Mouse (Mus musculus) heart, postnatal 0 days (tissue): ENCODE measurements around the gene Stim1. TPM values are rescaled to one million over a fixed set of nuclear protein-coding genes. Genes with fewer than 3 reads are reported as not detected.

ENCODE experiments used
- ATAC-seq: fragments of 200-750 bp; cut with Nextera tagmentation; 2 replicates; pipeline ENCODE4 v1.8.0; 2017; ENCODE audit warnings: low read depth, moderate number of reproducible peaks, moderate library complexity; ENCODE audit not compliant: insufficient read depth
- DNase-seq: peaks from one replicate; pipeline ENCODE4 v3.0.0-alpha.2; 2016; ENCODE audit warnings: low spot score
- H3K27ac ChIP-seq: fragments of 300-500 bp; sonication (generic); 2 replicates; pipeline ENCODE4 v1.5.1; 2014; ENCODE audit warnings: low read depth, mild to moderate bottlenecking
- H3K27me3 ChIP-seq: fragments of 300-500 bp; sonication (generic); 2 replicates; pipeline ENCODE4 v1.6.1; 2014; ENCODE audit warnings: low read length, mixed read lengths; ENCODE audit not compliant: control insufficient read depth, insufficient read depth
- H3K36me3 ChIP-seq: fragments of 300-500 bp; sonication (generic); replicated peaks from 2 replicates; pipeline ENCODE4 v1.6.1; 2014; ENCODE audit warnings: low read length, mixed read lengths; ENCODE audit not compliant: control insufficient read depth, insufficient read depth
- H3K4me1 ChIP-seq: fragments of 300-500 bp; sonication (generic); 2 replicates; pipeline ENCODE4 v1.6.1; 2014; ENCODE audit warnings: antibody characterized with exemption; ENCODE audit not compliant: control insufficient read depth, insufficient read depth
- H3K4me2 ChIP-seq: fragments of 300-500 bp; sonication (generic); 2 replicates; pipeline ENCODE4 v1.6.1; 2014; ENCODE audit warnings: low read depth, mild to moderate bottlenecking, low read length, moderate library complexity
- H3K4me3 ChIP-seq: fragments of 300-500 bp; sonication (generic); 2 replicates; pipeline ENCODE4 v1.5.1; 2014; ENCODE audit warnings: low read depth, low read length
- H3K9ac ChIP-seq: fragments of 300-500 bp; sonication (generic); replicated peaks from 2 replicates; pipeline ENCODE4 v1.6.1; 2014; ENCODE audit warnings: low read depth, low read length, mixed read lengths
- H3K9me3 ChIP-seq: fragments of 300-500 bp; sonication (generic); replicated peaks from 2 replicates; pipeline ENCODE4 v1.6.1; 2016; ENCODE audit warnings: low read length; ENCODE audit not compliant: control insufficient read depth
- CTCF ChIP-seq: IDR thresholded peaks from 2 replicates; pipeline ENCODE4 v1.5.1; 2016; ENCODE audit warnings: antibody characterized with exemption, control low read depth, low read depth
- EP300 ChIP-seq: IDR thresholded peaks from 2 replicates; pipeline ENCODE4 v1.6.1; 2016; ENCODE audit warnings: antibody characterized with exemption, low read depth
- whole genome bisulfite sequencing: fragments of 180-500 bp; shearing (Covaris S2); extraction: QIAGEN DNeasy Blood & Tissue Kit; methylation state at CpG from one replicate; pipeline ENCODE4 v1.1.7; 2014; 5-methylcytosine and 5-hydroxymethylcytosine counted together
- polyA plus RNA-seq: library from polyadenylated mRNA; unstranded; fragments of >200 nt; fragmentation: Nextera tagmentation; extraction: Ambion mirVana; gene quantifications from 2 replicates; pipeline ENCODE4 v1.2.1, GENCODE M21; 2015
- total RNA-seq: library from RNA; depleted of rRNA; stranded (reverse); fragments of >200 nt; gene quantifications from 2 replicates; pipeline ENCODE4 v1.2.3, GENCODE M21; 2014; ENCODE audit warnings: low replicate concordance

The Stim1 gene
- total and polyA plus RNA-seq, 2 experiments from 2014 or later, result 11.4 to 59.0 TPM

DNA sequence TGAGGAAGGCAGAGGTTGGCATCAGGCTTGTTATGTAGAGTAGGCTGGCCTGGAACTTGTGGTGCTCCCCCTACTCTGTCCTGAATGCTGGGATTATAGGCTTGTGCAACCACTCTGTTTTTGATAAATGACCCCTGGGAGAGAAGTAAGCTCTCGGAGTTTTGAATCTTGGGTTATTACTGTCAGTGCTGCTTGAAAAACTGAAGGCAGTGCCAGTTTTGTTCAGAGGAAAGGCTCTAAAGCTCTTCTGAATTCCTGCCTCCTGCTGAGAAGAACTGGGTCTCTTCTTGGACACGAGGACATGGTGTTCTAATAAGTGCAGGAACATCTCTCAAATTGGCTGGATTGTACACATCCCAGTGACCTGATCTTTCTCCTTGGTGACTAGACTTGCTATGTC lies 81.1 kb downstream of the Stim1 start:
- no peaks in the 10 kb centered on the region for H3K36me3 ChIP-seq
- no peaks in the 10 kb centered on the region for H3K9me3 ChIP-seq
- no peak overlapping the region for H3K4me3 ChIP-seq
- TF ChIP-seq EP300, result no peak
- no peak for TF ChIP-seq CTCF
- no peak overlapping the region for H3K4me2 ChIP-seq
- no peak overlapping the region for H3K27ac ChIP-seq
- DNase-seq (no peak), ATAC-seq (no peak)
- 67% methylated on average over 2 of the region's 2 CpGs for WGBS
- no peaks in the 10 kb centered on the region for H3K27me3 ChIP-seq
- no peak overlapping the region for H3K9ac ChIP-seq
- H3K4me1 ChIP-seq, result no peaks in the 10 kb centered on the region

GRCm38 (mm10) chr7:102349236-102349635 lies 81.6 kb downstream of the Stim1 start:
- TF ChIP-seq EP300 (no peak), CTCF (no peak)
- no peaks in the 10 kb centered on the region for H3K27me3 ChIP-seq
- H3K27ac ChIP-seq, result no peak overlapping the region
- ATAC-seq (no peak), DNase-seq (no peak)
- no peaks in the 10 kb centered on the region for H3K9me3 ChIP-seq
- WGBS, result 62% methylated on average over 5 of the region's 5 CpGs
- H3K36me3 ChIP-seq, result no peaks in the 10 kb centered on the region
- H3K4me2 ChIP-seq, result no peak overlapping the region
- no peak overlapping the region for H3K4me3 ChIP-seq
- H3K9ac ChIP-seq, result no peak overlapping the region
- no peaks in the 10 kb centered on the region for H3K4me1 ChIP-seq

DNA sequence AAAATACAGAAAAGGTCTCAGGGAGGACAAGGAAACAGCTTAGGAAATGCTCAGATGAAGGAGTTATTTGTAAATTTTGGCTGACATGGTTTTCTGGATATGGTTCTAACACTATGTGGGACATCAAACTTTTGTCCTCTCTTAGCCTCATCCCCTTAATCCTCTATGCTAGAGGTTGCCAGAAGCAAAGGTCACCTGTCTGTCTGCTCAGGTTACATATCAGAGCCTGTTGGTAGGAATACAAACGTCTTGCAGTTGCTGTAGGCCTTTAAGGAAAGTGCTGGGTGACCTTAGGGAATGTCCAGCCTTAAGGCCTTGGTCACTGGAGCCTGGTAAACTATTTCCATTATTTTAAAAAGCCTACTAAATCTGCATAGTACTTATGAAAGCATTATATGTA lies 85.8 kb downstream of the Stim1 start:
- Histone ChIP-seq H3K4me1 (no peaks in the 10 kb centered on the region), H3K36me3 (no peaks in the 10 kb centered on the region), H3K4me2 (no peak overlapping the region), H3K4me3 (no peak overlapping the region), H3K27ac (no peak overlapping the region), H3K27me3 (no peaks in the 10 kb centered on the region), H3K9me3 (no peaks in the 10 kb centered on the region), H3K9ac (no peak overlapping the region)
- 44% methylated on average over 1 of the region's 1 CpGs for whole genome bisulfite sequencing
- TF ChIP-seq EP300 (no peak), CTCF (no peak)
- no peak for ATAC-seq
- DNase-seq, result no peak

- no peaks in the 10 kb centered on the region for H3K27me3 ChIP-seq
- no peak overlapping the region for H3K4me3 ChIP-seq
- TF ChIP-seq CTCF, result no peak
- no peak for TF ChIP-seq EP300
- H3K9ac ChIP-seq, result no peak overlapping the region
- ATAC-seq (no peak), DNase-seq (no peak)
- no peaks in the 10 kb centered on the region for H3K4me1 ChIP-seq
- H3K36me3 ChIP-seq, result no peaks in the 10 kb centered on the region
- no peaks in the 10 kb centered on the region for H3K9me3 ChIP-seq
- H3K27ac ChIP-seq, result no peak overlapping the region
- 93% methylated on average over 3 of the region's 3 CpGs for WGBS
- H3K4me2 ChIP-seq, result no peak overlapping the region
Observed at GRCm38 (mm10) chr7:102358124-102358523, 90.5 kb downstream of the Stim1 start.

- ATAC-seq (no peak), DNase-seq (no peak)
- H3K9ac ChIP-seq, result no peak overlapping the region
- no peaks in the 10 kb centered on the region for H3K27me3 ChIP-seq
- H3K9me3 ChIP-seq, result no peaks in the 10 kb centered on the region
- H3K4me3 ChIP-seq, result no peak overlapping the region
- no peaks in the 10 kb centered on the region for H3K36me3 ChIP-seq
- no peak overlapping the region for H3K4me2 ChIP-seq
- no peaks in the 10 kb centered on the region for H3K4me1 ChIP-seq
- no peak for TF ChIP-seq CTCF
- TF ChIP-seq EP300, result no peak
- 40% methylated on average over 2 of the region's 2 CpGs for WGBS
- H3K27ac ChIP-seq, result no peak overlapping the region
Observed at GRCm38 (mm10) chr7:102361297-102361696, 93.7 kb downstream of the Stim1 start.

GRCm38 (mm10) chr7:102363853-102364252 lies 96.2 kb downstream of the Stim1 start:
- DNase-seq, result no peak
- WGBS, result 81% methylated on average over 1 of the region's 1 CpGs
- Histone ChIP-seq H3K9ac (no peak overlapping the region), H3K36me3 (no peaks in the 10 kb centered on the region), H3K27ac (no peak overlapping the region), H3K9me3 (no peaks in the 10 kb centered on the region), H3K4me3 (no peak overlapping the region), H3K27me3 (no peaks in the 10 kb centered on the region), H3K4me1 (no peaks in the 10 kb centered on the region), H3K4me2 (no peak overlapping the region)
- no peak for ATAC-seq
- TF ChIP-seq CTCF (no peak), EP300 (no peak)
